Mouse (Mus musculus) layer of hippocampus, postnatal 25 days (tissue): Measurements from ENCODE around the gene Odf2l. TPM values are rescaled to one million over a fixed set of nuclear protein-coding genes. Genes with fewer than 3 reads are reported as not detected.

ENCODE experiments used
- DNase-seq, 2 experiments: peaks; one replicate each; pipeline ENCODE4 v3.0.0; 2022; ENCODE audit warnings: mixed read lengths in 2 of 2, low spot score in 1 of 2; ENCODE audit errors: extremely low spot score in 1 of 2
- total RNA-seq, 2 experiments: library from RNA; stranded (reverse); gene quantifications; 2 replicates each; pipeline ENCODE4 v1.2.3; 2021

Odf2l gene
- total RNA-seq, 2 experiments from 2014 or later: 16.0 to 17.9 TPM

DNA sequence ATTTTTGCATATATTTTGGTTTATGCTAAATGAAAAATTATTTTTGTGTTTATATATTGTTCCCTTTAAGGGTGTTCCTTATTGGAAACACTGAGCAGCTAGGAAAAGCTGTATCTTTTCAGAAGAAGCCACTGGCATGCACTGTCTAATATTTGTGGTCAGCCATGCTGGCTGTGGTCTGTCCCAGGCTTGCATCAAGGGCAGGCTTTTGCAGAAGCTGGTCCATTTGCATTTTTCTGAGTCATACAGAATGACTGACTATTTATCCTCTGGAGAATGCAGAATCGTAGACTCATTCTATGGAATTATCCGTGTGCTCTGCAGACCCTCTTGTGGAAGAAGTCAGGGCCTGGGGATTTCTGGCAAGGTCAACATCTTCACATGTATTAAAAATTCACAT is 79.7 kb downstream of the Odf2l start:
- no peak for DNase-seq

Other genes starting within 250 kb of the Odf2l start
- not detected for gene Clca4b, start 186.1 kb upstream of the Odf2l start, total RNA-seq
- not detected for gene Clca4a, start 143.5 kb upstream of the Odf2l start, total RNA-seq
- gene Clca1, start 85.8 kb upstream of the Odf2l start, total RNA-seq: not detected
- not detected for gene Clca2, start 19.1 kb upstream of the Odf2l start, total RNA-seq
- under 1 TPM; 0.15 to 0.31 TPM for gene Col24a1, start 173.9 kb downstream of the Odf2l start, total RNA-seq